Mouse (Mus musculus) G1E (cell line): ENCODE data around the gene Spata5.

Experiments
- CTCF ChIP-seq: IDR thresholded peaks from 2 replicates; pipeline ENCODE4 v1.5.1; 2012; ENCODE audit warnings: low read depth, low read length, inconsistent platforms, mixed read lengths
- GATA1 ChIP-seq: IDR thresholded peaks from 2 replicates; pipeline ENCODE4 v1.6.1; 2012; ENCODE audit warnings: borderline replicate concordance, low read length, inconsistent platforms, mixed read lengths
- GATA2 ChIP-seq: IDR thresholded peaks from 2 replicates; pipeline ENCODE4 v1.6.1; 2012; ENCODE audit warnings: low read depth, low read length, inconsistent platforms, borderline replicate concordance
- POLR2AphosphoS5 ChIP-seq: IDR thresholded peaks from 2 replicates; pipeline ENCODE4 v1.6.1; 2012; ENCODE audit warnings: low read depth, low read length, inconsistent platforms; ENCODE audit not compliant: insufficient replicate concordance
- TAL1 ChIP-seq: conservative IDR thresholded peaks from 2 replicates; pipeline ENCODE4 v1.6.1; 2012; ENCODE audit warnings: low read depth, low read length, inconsistent platforms, mixed read lengths

DNA sequence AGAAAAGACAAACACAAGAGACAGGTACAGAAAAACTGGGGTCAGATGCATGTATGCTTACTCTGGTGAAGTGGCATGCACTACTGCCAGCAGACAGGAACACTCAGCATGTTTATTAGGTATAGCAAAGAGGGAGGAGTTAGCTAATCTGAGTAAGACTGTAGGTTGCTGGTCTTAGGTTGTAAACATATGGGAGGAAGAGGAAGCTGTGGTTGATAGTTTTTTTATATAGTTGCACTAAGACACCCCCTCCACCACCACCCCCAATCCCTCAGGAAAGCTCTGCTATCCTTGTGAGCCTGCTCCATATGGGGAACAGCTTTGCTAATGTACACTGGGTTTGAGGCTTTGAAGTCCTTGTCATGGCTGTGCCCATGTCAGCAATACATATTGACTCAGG lies 10.7 kb downstream of the Spata5 start:
- no peak for TF ChIP-seq CTCF
- no peak for TF ChIP-seq TAL1
- no peak for TF ChIP-seq POLR2AphosphoS5
- no peak for TF ChIP-seq GATA1
- TF ChIP-seq GATA2: no peak
